Mouse (Mus musculus): ENCODE measurements at regions not wholly inside any gene's neighbourhood (a gene's known extent, or its start where the extent isn't known, plus 50 kb on each side); places are given as distances from the start of the nearest gene placed in this dataset.

DNA sequence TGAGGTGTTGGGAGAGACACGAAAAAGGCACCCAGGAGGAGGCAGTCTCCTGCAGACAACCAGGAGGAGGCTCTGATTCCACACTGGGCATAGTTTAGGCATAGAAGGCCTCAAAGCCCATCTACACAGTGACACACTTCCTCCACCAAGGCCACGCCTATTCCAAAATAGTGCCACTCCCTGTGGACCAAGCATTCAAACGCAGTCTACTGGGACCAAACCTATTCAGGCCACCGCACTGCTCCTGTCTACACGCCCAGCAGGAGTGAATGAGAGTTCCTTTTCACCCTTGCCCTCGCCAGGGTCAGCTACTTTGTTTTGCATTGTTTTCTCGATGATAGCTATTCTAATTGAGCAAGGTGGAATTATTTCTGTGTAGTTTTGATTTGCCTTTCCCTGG, 127.7 kb downstream of the Nuak1 start:
- DNase-seq (ENCODE audit: low spot score): no peak

- DNase-seq (ENCODE audit: low spot score): no peak
These were observed 123.5 kb downstream of the Nuak1 start for GRCm38 (mm10) chr10:84316857-84317256.

- no peak for DNase-seq (ENCODE audit: low spot score)
These were observed 122.4 kb downstream of the Nuak1 start for GRCm38 (mm10) chr10:84317960-84318359.

Measured in urinary bladder, postnatal 14 days (tissue).